Mouse (Mus musculus) embryonic facial prominence, embryonic 15.5 days (tissue): Measurements from ENCODE around the gene Slc6a16. TPM values are rescaled to one million over a fixed set of nuclear protein-coding genes. Genes with fewer than 3 reads are reported as not detected.

Source experiments
- ATAC-seq: fragments of 200-750 bp; cut with Nextera tagmentation; 2 replicates; pipeline ENCODE4 v1.8.0; 2017; ENCODE audit warnings: low read depth, moderate TSS enrichment; ENCODE audit not compliant: insufficient number of reproducible peaks, low FRiP score, low TSS enrichment
- H3K27ac ChIP-seq: fragments of 300-500 bp; sonication (generic); replicated peaks from 2 replicates; pipeline ENCODE4 v1.5.1; 2015; ENCODE audit warnings: mild to moderate bottlenecking, inconsistent platforms
- H3K27me3 ChIP-seq: fragments of 300-500 bp; sonication (generic); 2 replicates; pipeline ENCODE4 v1.6.1; 2015; ENCODE audit warnings: inconsistent platforms
- H3K36me3 ChIP-seq: fragments of 300-500 bp; sonication (generic); 2 replicates; pipeline ENCODE4 v1.6.1; 2015; ENCODE audit warnings: mild to moderate bottlenecking, inconsistent platforms
- H3K4me1 ChIP-seq: fragments of 300-500 bp; sonication (generic); 2 replicates; pipeline ENCODE4 v1.6.1; 2015; ENCODE audit warnings: inconsistent platforms
- H3K4me2 ChIP-seq: fragments of 300-500 bp; sonication (generic); replicated peaks from 2 replicates; pipeline ENCODE4 v1.6.1; 2015; ENCODE audit warnings: mild to moderate bottlenecking, inconsistent platforms
- H3K4me3 ChIP-seq: fragments of 300-500 bp; sonication (generic); replicated peaks from 2 replicates; pipeline ENCODE4 v1.5.1; 2015; ENCODE audit warnings: mild to moderate bottlenecking, inconsistent platforms
- H3K9ac ChIP-seq: fragments of 300-500 bp; sonication (generic); 2 replicates; pipeline ENCODE4 v1.6.1; 2015; ENCODE audit warnings: inconsistent platforms
- H3K9me3 ChIP-seq: fragments of 300-500 bp; sonication (generic); replicated peaks from 2 replicates; pipeline ENCODE4 v1.6.1; 2016; ENCODE audit warnings: inconsistent platforms
- WGBS: fragments of 180-500 bp; shearing (Covaris S2); methylation state at CpG from one replicate; pipeline ENCODE4 v1.1.7; 2015; 5-methylcytosine and 5-hydroxymethylcytosine counted together
- polyA plus RNA-seq: library from polyadenylated mRNA; unstranded; fragments of >200 nt; fragmentation: Nextera tagmentation; extraction: Ambion mirVana; gene quantifications from 2 replicates; pipeline ENCODE4 v1.2.1, GENCODE M21; 2015

Slc6a16 gene
- polyA plus RNA-seq: 0.13 and 0.27 TPM in 2 replicates

- H3K4me1 ChIP-seq: peaks cover 9% of the 10 kb centered on the region
- 9% methylated on average over 53 of the region's 53 CpGs for WGBS
- peak within 1 kb of the TSS; percentile 30 for H3K4me3 ChIP-seq
- no peaks in the 10 kb centered on the region for H3K9me3 ChIP-seq
- H3K27ac ChIP-seq: no peak within 1 kb of the TSS
- H3K4me2 ChIP-seq: peak within 1 kb of the TSS; percentile 54
- no peak within 1 kb of the TSS for H3K9ac ChIP-seq
- H3K36me3 ChIP-seq: no peaks in the 10 kb centered on the region
- 0 out of 2 replicates have a peak, but pooled peaks cover 3% of the 10 kb centered on the region for H3K27me3 ChIP-seq
- peak; percentile 36; the same call in 1 of the 2 replicates for ATAC-seq
Observed at GRCm38 (mm10) chr7:45240633-45241388, at the start of gene Slc6a16. TSS of gene Slc6a16 (plus strand) at chr7:45241085.

DNA sequence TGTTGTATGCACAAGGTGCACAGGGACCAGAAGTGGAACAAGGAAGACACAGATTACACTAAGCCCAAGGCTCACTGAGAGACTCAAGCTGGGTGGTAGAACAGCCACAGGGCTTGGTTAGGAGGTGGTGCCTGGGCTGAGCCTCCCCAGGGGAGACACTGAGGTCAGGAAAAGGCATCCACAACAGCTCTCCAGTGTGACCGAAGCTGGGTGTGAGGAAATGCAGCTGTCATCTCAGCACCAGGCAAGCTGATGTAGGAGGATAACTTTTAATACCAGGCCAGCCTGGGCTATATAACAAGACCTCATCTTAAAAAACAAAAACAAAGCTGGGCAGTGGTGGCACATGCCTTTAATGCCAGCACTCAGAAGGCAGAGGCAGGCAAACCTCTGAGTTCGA lies 49.7 kb upstream of the Slc6a16 start:
- H3K4me1 ChIP-seq: peaks cover 8% of the 10 kb centered on the region
- peaks cover 37% of the 10 kb centered on the region for H3K27me3 ChIP-seq
- ATAC-seq: no peak
- H3K9ac ChIP-seq: no peak overlapping the region
- H3K36me3 ChIP-seq: no peaks in the 10 kb centered on the region
- no peaks in the 10 kb centered on the region for H3K9me3 ChIP-seq
- no peak overlapping the region for H3K4me2 ChIP-seq
- 58% methylated on average over 2 of the region's 2 CpGs for WGBS
- no peak overlapping the region for H3K27ac ChIP-seq
- no peak overlapping the region for H3K4me3 ChIP-seq

- no peak overlapping the region for H3K4me3 ChIP-seq
- H3K36me3 ChIP-seq: no peaks in the 10 kb centered on the region
- 4% methylated on average over 8 of the region's 8 CpGs for WGBS
- H3K4me1 ChIP-seq: peaks cover 8% of the 10 kb centered on the region
- peaks cover 30% of the 10 kb centered on the region for H3K27me3 ChIP-seq
- no peak overlapping the region for H3K9ac ChIP-seq
- peak; percentile 81 for ATAC-seq
- H3K4me2 ChIP-seq: no peak overlapping the region
- H3K9me3 ChIP-seq: no peaks in the 10 kb centered on the region
- no peak overlapping the region for H3K27ac ChIP-seq
Observed at GRCm38 (mm10) chr7:45191803-45192363, 49.0 kb upstream of the Slc6a16 start.

DNA sequence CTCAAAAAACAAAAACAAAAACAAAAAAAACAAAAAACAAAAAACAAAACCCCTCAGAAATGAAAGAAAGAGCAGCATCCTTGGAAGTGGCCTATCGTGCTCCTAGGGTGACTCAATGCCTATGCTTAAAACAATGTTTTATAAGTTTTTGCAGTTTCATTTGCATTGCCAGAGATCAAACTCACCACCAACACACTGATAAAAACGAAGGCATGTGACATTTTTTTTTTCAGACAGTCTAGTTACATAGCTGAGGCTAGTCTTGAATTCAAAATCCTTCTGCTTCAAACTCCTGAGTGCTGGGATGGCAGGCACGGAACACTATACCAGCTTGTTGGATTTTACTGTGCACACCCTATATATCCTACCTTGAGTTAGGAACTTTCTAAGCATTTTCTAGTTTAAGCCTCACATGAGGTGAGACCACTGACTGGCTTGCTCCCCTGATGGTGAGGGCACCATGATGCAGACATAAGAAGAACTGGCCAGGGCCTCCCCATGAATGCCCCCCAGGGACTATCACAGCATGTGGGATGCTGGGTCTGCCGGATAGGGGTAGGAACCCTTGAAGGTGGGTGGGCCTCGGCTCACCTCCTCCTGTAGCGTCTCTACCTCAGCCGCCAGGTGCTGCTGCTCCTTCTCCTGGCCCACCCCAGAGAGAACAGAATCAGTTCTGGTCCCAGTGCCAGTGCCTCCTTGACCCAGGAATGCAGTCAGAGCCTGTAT lies 48.1 kb upstream of the Slc6a16 start:
- Histone ChIP-seq H3K4me2 (no peak overlapping the region), H3K36me3 (no peaks in the 10 kb centered on the region), H3K9me3 (no peaks in the 10 kb centered on the region), H3K9ac (no peak overlapping the region), H3K4me3 (no peak overlapping the region), H3K27ac (no peak overlapping the region), H3K4me1 (peaks cover 9% of the 10 kb centered on the region), H3K27me3 (peaks cover 26% of the 10 kb centered on the region)
- ATAC-seq: no peak
- 76% methylated on average over 7 of the region's 7 CpGs for WGBS

DNA sequence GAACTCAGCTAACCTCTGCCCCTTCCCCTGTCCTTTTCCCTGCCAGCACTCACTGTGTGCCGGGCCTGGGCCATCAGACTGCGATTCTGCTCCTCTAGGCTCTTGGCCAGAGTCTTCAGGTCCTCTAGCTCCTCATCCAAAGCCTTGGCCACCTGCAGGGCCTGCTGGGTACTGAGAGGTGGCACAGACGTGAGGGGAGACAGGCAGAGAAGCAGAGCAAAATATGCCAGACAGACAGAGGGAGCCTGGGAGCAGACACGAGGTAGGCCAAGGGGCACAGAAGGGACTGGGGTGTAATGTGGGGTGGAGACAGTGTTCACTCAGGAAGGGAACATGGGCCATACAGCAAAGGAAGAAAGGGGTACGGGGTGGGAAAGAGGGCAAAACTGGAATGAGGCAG lies 47.5 kb upstream of the Slc6a16 start:
- WGBS: 67% methylated on average over 5 of the region's 5 CpGs
- no peak overlapping the region for H3K4me2 ChIP-seq
- no peaks in the 10 kb centered on the region for H3K36me3 ChIP-seq
- peaks cover 21% of the 10 kb centered on the region for H3K27me3 ChIP-seq
- H3K4me3 ChIP-seq: no peak overlapping the region
- ATAC-seq: no peak
- no peak overlapping the region for H3K27ac ChIP-seq
- no peak overlapping the region for H3K9ac ChIP-seq
- H3K9me3 ChIP-seq: no peaks in the 10 kb centered on the region
- H3K4me1 ChIP-seq: peaks cover 15% of the 10 kb centered on the region

- no peak for ATAC-seq
- H3K27me3 ChIP-seq: peaks cover 14% of the 10 kb centered on the region
- WGBS: 66% methylated on average over 17 of the region's 17 CpGs
- no peaks in the 10 kb centered on the region for H3K9me3 ChIP-seq
- peaks cover 18% of the 10 kb centered on the region for H3K4me1 ChIP-seq
- no peak overlapping the region for H3K4me3 ChIP-seq
- no peak overlapping the region for H3K9ac ChIP-seq
- no peak overlapping the region for H3K4me2 ChIP-seq
- H3K27ac ChIP-seq: no peak overlapping the region
- no peaks in the 10 kb centered on the region for H3K36me3 ChIP-seq
Observed at GRCm38 (mm10) chr7:45193871-45194785, 46.8 kb upstream of the Slc6a16 start.

DNA sequence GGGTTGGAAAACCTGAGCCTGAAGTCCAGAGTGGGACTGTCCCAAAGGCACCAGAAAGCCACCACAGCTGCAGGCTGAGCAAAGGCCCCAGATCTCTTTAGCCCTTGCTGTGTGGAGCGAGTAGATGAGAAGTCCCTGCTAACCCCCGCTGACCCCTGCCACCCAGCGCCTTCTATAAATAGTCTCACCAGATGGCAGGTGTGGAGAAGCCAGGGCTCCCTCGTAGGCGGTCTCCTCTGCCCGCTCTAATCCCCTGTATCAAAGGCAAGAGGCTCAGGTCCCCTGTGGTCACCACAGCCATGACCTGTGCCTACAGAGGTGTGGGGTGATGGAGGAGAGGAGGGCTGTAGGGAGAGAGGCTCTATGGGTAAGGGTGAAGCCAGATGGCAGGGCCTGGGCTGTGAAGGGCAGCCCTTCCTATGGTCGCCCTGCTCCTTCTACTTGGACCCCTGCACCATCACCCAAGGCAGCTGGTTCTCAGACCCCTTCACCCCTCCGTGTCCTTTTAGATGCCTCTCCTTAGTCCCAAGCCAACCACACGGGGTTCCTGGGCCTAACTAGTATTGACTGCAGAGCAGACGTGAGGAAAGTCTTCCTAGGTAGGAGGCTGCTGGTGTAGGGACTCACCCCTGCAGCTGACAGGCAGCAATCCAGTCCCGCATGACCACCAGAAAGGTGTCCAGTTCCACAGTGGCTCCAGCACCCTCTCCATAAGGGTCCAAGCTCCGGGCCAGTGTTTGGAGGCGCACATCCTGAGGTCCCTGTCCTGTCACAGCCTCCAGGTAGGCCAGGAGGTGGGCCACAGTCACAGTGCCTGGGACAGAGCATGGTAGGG lies 45.3 kb upstream of the Slc6a16 start:
- no peak for ATAC-seq
- Histone ChIP-seq H3K27ac (no peak overlapping the region), H3K36me3 (no peaks in the 10 kb centered on the region), H3K4me2 (no peak overlapping the region), H3K9me3 (no peaks in the 10 kb centered on the region), H3K4me1 (peaks cover 18% of the 10 kb centered on the region), H3K9ac (0 out of 2 replicates have a peak overlapping the region, but pooled peaks have one; percentile 21), H3K27me3 (peaks cover 5% of the 10 kb centered on the region; the same call in 1 of the 2 replicates), H3K4me3 (no peak overlapping the region)
- WGBS: 60% methylated on average over 13 of the region's 13 CpGs

- WGBS: 77% methylated on average over 4 of the region's 4 CpGs
- ATAC-seq: no peak
- peaks cover under 1% of the 10 kb centered on the region; the same call in 1 of the 2 replicates for H3K27me3 ChIP-seq
- H3K36me3 ChIP-seq: no peaks in the 10 kb centered on the region
- no peaks in the 10 kb centered on the region for H3K9me3 ChIP-seq
- H3K4me1 ChIP-seq: peaks cover 18% of the 10 kb centered on the region
- H3K9ac ChIP-seq: 0 out of 2 replicates have a peak overlapping the region, but pooled peaks have one; percentile 21
- H3K4me3 ChIP-seq: no peak overlapping the region
- no peak overlapping the region for H3K4me2 ChIP-seq
- H3K27ac ChIP-seq: no peak overlapping the region
Observed at GRCm38 (mm10) chr7:45196176-45196535, 44.7 kb upstream of the Slc6a16 start.

DNA sequence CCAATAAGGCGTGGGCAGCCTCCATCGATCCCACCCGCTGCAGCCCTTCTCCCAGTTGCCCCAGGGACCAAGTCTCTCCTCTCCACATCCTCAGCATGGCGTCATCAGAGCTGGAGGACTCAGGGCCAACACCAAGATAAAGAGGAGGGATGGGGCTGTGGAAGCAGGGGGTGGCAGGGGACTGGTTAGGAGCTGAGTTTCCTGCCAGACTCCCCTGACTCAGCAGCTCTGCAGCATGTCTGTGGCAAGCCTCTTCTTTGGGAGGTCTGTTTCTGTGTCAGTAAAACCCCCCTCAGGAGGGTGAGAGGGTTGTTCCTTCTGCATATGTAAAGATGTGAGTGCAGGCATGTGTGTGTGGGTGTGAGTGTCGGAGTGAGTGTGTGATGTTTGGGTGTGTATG lies 43.9 kb upstream of the Slc6a16 start:
- ATAC-seq: no peak

DNA sequence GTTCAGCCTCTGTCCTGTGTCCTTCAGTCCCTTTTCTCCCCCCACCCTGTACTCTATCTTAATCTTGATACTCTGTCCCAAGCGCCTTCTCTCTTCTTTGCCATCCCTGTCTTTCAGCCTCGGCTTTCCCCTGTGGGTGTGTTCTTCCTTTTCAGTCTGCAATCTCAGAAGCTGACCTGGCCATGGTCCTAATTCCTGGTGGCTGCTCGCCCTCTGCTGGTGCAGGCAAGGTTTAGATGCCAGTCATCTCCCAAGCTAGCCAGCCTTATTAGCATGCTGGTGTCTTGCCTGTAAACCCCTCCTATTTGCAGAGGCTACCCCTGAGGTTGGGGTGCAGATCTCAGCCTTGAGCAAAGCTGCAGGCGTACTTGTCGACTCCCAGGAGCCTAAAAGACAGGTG lies 42.5 kb upstream of the Slc6a16 start:
- WGBS: 10% methylated on average over 5 of the region's 5 CpGs

More for the DNA sequence above, 43.9 kb upstream of the Slc6a16 start:
- no peak overlapping the region for H3K27ac ChIP-seq
- H3K9ac ChIP-seq: no peak overlapping the region
- 59% methylated on average over 5 of the region's 5 CpGs for WGBS
- H3K36me3 ChIP-seq: no peaks in the 10 kb centered on the region
- no peak overlapping the region for H3K4me2 ChIP-seq
- no peak overlapping the region for H3K4me3 ChIP-seq
- H3K27me3 ChIP-seq: no peaks in the 10 kb centered on the region; the same call in 1 of the 2 replicates
- no peaks in the 10 kb centered on the region for H3K9me3 ChIP-seq
- H3K4me1 ChIP-seq: peaks cover 12% of the 10 kb centered on the region; the same call in 1 of the 2 replicates

More for the DNA sequence above, 42.5 kb upstream of the Slc6a16 start:
- H3K9me3 ChIP-seq: no peaks in the 10 kb centered on the region
- peaks cover 4% of the 10 kb centered on the region for H3K27me3 ChIP-seq
- no peak overlapping the region for H3K4me3 ChIP-seq
- no peak for ATAC-seq
- H3K4me1 ChIP-seq: 0 out of 2 replicates have a peak, but pooled peaks cover 10% of the 10 kb centered on the region
- H3K4me2 ChIP-seq: no peak overlapping the region
- no peak overlapping the region for H3K9ac ChIP-seq
- H3K27ac ChIP-seq: no peak overlapping the region
- H3K36me3 ChIP-seq: no peaks in the 10 kb centered on the region
